Mouse (Mus musculus): ENCODE measurements at regions not wholly inside any gene's neighbourhood (a gene's known extent, or its start where the extent isn't known, plus 50 kb on each side); places are given as distances from the start of the nearest gene placed in this dataset.
A peak's percentile ranks its signal among the peaks of the same experiment; 100 is the strongest.

DNA sequence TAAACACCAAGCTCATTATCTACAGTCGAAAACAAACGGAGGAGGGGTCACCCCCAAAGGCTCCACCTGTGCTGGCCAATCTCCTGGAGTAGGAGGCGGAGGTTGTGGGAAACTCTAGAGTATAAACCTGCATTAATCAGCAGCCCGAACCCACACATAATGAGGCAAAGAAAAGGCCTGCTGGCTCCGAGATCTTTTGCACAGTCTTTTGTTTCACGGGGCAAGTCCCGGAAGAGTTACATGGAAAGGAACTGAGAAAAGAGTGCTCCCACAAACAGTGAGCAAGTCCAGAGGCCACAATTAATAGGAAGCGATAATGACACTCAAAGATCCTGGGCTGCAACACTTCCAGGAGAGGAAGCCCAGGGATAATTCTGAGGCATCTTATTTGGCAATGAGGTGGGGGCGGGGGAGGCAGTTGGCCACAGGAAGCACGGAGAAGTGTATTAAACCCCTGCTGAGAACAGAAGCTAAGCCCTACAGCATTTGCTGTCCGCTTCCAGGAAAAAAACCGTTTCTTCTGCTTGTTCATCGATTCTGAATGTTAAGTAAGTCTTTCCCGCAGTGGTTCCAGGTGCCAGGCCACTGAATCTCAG, 59.1 kb upstream of the Mamdc2 start:
- Histone ChIP-seq H3K27ac (ENCODE audit: low read depth) (no peak overlapping the region), H3K4me2 (ENCODE audit: low read length) (peak overlapping the region; percentile 18), H3K4me3 (ENCODE audit: low read depth, low read length) (no peak overlapping the region), H3K9ac (ENCODE audit: low read length) (no peak overlapping the region), H3K27me3 (replicated peaks; ENCODE audit: control insufficient read depth, insufficient read depth, low read length) (no peaks in the 10 kb centered on the region), H3K9me3 (ENCODE audit: control insufficient read depth, low read length) (no peaks in the 10 kb centered on the region), H3K4me1 (replicated peaks; ENCODE audit: control insufficient read depth, insufficient read depth, low read length) (peaks cover 5% of the 10 kb centered on the region; the same call in 1 of the 2 replicates), H3K36me3 (ENCODE audit: control insufficient read depth, insufficient read depth, low read length) (no peaks in the 10 kb centered on the region)
- no peak for DNase-seq (ENCODE audit: low spot score)
- ATAC-seq (replicated peaks; ENCODE audit: low FRiP score, low TSS enrichment, low read depth): no peak
- 16% methylated on average over 14 of the region's 14 CpGs for WGBS
